Mouse (Mus musculus) heart, adult 18-20 months (tissue): ENCODE results near the gene Gprc5b. TPM values are rescaled to one million over a fixed set of nuclear protein-coding genes. Genes with fewer than 3 reads are reported as not detected.

Experiments used
- DNase-seq, 2 experiments: peaks; one replicate each; pipeline ENCODE4 v3.0.0; 2021 to 2022; ENCODE audit warnings: mixed read lengths in 1 of 2
- long read RNA-seq, 2 experiments: library from polyadenylated mRNA; stranded (forward); transcript quantifications; one replicate each; pipeline ENCODE4 v2.0.0; 2021
- total RNA-seq, 2 experiments: library from RNA; stranded (reverse); gene quantifications; 2 replicates each; pipeline ENCODE4 v1.2.3; 2021

Gene Gprc5b
- 10 to 100 TPM; 10.5 to 13.7 TPM for total RNA-seq
- long read RNA-seq, experiment 1, full-length matches to known transcripts = 2 of 9 reads
- long read RNA-seq, experiment 1, partial matches to known transcripts = 0 of 9 reads
- long read RNA-seq, experiment 1, other reads (novel, unspliced or antisense) = 7 of 9 reads
- long read RNA-seq, experiment 2, full-length matches to known transcripts = 2 of 4 reads
- long read RNA-seq, experiment 2, partial matches to known transcripts = 0 of 4 reads
- long read RNA-seq, experiment 2, other reads (novel, unspliced or antisense) = 2 of 4 reads

DNA sequence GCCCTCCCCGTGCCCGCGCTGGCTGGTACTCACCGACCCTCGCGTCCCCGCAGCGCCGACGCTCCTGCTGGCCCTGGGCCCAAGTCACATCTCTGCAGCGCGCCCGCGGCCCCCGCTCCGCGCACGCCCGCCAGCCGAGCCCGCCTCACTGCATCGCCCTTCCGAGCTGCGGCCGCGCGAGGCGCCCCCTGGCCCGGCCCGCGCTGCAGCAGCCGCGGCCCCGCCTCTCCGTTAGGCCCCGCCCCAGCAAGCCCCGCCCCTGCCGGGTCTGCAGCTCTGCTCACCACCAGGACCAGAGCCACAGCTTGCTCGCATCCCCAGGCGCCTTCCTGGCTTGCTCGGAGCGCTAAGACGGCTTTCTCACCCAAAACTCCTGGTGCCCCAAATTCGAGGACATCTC lies at the start of gene Gprc5b:
Gene Gprc5b (minus strand): TSS at position 205 of the 400 bp plus-strand sequence.
- DNase-seq = peak; percentile 92 to 93

DNA sequence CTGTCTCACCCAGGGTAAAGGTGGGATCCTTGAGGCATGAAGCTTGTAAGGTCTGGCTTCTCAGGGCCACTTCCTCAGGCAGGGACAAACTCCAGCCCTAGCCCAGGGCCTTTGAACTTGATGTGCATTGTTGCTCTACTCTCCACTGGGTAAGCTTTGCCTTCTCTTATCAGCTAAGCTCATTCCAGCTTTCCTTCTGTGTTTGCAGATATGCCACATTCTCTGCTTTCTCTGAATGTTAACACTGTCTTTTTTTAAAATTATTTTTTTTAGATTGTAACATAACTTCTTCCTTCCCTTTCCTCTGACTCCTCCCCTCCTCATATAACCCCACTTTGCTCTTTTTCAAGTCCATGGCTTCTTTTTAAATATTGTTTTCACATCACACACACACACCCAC lies 46.5 kb upstream of the Gprc5b start:
- no peak for DNase-seq

DNA sequence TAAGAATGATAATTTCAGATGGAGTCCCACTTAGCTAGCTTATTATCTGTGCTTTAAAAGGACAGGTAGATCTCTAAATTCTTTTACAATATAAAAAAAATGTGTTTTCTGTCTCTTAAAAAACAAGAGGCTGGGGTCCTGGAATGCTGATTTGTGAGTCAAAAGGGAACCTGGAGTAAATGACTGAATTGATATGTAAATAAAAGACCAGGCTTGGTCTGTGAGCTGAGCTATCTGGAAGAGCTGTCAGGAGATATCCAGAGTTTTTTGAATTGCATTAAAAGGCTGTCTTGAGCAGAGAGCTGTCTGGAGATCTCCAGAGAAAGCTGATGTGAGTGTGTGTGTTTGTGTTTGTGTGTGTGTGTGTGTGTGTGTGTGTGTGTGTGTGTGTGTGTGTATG lies 42.6 kb upstream of the Gprc5b start:
- DNase-seq = no peak

- DNase-seq = no peak
These were observed 39.4 kb upstream of the Gprc5b start for GRCm38 (mm10) chr7:119034243-119034961.

- peak; percentile 14 to 48 for DNase-seq
These were observed 28.4 kb upstream of the Gprc5b start for GRCm38 (mm10) chr7:119023394-119023921.

GRCm38 (mm10) chr7:119022238-119023156 lies 27.5 kb upstream of the Gprc5b start:
- DNase-seq = peak in 1 of 2 experiments; percentile 27

DNA sequence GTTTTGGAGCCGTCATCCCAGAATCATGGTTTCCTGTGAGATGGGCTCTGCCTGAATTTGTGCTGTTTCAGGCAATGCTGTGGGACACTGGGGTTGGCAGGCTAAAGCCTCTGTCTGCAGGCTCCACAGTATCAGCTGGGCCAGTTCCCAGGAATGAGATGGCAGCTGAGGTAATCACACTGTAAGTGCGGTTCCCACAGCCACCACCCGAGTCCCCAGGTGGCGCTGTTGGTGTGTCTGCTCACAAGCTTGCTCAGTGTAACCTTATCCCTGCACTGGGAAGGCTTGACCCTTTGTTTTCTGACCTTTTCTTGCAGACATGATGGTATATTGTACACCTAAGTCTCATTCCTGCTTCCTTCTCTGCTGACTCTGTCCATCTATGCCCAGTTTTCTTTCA lies 24.5 kb upstream of the Gprc5b start:
- peak; percentile 49 to 54 for DNase-seq

DNA sequence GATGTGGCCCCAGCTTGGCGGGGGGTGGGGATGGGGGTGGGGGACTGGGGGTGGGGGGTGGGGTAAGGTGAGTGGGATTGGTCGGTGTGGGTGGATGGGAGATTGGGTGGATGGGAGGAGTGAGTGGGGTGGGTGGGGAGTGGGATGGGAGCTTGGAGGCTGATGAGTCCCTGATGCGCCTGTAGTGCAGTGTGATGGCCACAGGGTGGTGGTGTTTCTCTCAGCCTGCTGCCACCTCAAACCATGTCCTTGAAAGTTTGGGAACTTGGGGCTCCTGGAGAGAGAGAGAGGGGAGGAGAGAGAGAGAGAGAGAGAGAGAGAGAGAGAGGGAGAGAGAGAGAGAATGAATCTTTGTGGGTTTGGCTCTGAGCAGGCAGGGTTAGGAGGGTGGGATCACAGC lies 20.7 kb upstream of the Gprc5b start:
- peak in 1 of 2 experiments; percentile 19 for DNase-seq

- DNase-seq = peak; percentile 25 to 87
These were observed 16.0 kb upstream of the Gprc5b start for GRCm38 (mm10) chr7:119010854-119011529.

DNA sequence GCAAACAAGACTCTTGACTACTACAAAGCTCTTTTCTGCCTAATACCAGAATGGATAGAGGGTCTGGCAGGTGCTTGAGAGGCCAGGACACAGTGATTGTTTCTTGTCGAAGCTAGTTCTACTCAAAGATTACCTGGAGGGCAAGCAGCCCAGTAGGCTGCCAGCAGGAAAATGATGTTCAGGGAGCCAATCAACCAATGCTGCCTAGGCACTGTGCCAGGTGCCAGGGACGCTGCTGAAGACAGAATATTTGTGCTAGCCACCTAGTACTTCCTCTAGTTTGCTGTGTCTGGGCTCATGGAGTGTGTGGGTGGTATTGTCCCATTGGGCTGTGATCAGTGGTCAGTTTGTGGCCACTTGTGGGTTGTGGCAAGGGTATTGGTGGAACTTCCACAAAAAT lies 7.5 kb upstream of the Gprc5b start:
- no peak for DNase-seq

DNA sequence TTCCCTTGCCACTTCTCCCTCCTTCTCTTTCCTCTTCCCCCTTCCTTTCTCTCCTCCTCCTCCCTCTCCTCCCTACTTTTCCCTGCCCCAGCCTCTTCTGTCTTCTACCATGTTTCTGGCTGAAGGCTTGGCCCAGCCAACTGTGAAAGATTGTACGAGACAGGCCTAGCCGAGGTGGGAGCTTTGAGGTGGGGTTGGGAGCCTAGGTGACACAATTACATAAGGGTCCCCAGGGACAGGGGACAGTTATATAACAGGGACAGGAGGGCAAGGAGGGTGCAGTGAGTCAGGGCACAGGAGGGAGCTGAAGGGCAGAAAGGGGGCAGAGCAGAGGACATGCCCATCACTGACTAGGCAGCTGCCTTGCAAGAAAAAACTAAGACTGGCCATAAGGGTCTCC lies 7.0 kb upstream of the Gprc5b start:
- DNase-seq = no peak

DNA sequence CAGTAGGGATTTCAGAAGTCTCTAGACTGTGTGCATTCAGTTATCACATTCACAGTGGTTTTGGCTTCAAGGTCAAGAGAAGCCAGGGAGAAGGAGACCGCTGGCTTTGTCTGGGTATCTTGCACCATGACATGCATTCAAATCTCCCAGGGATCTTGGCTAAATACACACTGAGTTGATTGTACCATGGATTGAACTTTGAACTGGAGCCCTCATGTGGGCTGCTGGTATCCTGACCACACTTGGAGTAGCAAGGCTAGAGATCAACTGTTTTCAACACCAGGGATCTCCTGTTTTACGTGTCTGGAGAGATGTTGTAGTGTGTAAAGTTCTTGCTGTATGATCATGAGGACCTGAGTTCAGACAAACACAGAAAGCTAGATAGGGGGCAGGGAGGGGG lies 4.8 kb upstream of the Gprc5b start:
- DNase-seq = no peak

GRCm38 (mm10) chr7:118996137-118996837 lies 1.3 kb upstream of the Gprc5b start:
- peak; percentile 85 to 90 for DNase-seq

DNA sequence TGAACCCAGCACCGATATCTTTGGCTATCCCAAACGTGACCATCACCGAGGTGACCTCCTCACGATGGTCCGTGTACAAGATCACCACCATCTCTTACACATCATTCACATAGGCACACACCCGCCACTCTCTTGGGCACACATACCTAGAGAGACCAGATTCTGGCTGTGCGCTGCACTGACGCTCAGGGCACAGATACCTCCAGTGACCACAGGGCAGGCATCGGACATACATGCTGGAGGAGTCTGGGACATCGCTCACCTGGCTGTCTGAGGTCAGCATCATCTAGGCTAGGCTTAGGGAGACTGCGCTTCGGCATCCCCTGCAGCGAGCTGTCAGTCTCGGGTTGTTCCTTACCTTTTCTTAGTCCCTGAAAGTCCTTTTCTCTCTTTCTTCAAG lies 660 bp upstream of the Gprc5b start:
- DNase-seq = peak in 1 of 2 experiments; percentile 47

DNA sequence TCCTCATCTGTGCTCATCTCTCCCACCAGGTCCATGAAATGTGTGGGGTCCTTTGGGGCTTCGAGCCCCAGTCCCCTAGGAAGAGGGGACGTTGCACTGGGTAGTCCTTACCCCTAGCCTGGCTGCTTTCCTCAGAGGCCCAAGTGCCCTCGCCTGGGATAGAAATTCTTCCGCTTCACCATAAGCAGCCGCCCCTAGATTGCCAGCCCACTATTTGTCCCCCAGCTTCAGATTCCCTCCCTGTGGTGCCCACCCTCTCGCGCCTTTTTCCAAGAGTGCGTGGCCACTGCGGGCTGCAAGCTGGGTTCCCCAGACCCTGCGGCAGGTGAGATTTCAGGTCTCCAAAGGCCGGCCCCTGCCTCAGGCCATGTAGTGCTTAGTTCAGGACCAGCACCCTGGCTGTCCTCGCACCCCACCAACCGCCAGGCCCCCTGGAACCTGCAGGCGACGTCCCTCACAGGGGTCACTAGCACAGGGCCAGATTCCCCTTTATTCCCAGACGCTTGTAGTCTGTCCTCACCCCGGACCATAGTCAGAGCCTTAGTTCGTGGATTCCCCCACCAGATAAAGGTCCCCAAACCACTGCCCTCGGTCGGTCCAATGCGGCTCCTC lies 674 bp downstream of the Gprc5b start:
- DNase-seq = peak; percentile 22 to 59

DNA sequence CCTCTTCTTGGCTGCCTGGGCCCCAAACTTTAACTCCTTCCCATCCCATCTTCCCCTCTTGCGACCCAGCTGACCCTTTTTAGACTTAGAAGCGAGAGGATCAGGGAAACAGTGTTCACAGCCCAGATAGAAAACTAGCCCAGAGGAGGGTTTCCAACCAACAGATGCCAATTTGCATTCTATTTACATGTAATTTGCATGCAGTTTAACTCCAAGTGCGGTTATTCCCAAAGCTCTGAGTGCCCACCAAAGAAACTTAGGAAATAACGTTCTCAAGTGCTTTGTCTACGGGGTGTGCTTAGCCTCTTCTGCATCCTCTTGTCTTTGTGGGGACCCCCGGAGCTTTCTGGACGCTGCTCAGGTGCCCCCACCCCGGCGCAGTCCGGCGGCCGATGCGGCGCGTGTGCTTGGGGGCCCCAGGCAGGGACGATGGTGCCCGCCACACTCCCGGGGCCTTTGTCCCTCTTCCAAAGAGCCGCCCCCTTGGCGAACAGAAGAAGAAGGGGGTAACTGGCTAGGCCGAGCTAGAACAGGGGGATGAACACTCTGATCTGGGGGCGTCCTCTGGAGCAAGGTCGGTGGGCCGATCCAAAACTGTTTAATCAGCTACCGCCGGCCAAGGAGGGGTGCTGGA lies 1.3 kb downstream of the Gprc5b start:
- peak; percentile 20 to 36 for DNase-seq

DNA sequence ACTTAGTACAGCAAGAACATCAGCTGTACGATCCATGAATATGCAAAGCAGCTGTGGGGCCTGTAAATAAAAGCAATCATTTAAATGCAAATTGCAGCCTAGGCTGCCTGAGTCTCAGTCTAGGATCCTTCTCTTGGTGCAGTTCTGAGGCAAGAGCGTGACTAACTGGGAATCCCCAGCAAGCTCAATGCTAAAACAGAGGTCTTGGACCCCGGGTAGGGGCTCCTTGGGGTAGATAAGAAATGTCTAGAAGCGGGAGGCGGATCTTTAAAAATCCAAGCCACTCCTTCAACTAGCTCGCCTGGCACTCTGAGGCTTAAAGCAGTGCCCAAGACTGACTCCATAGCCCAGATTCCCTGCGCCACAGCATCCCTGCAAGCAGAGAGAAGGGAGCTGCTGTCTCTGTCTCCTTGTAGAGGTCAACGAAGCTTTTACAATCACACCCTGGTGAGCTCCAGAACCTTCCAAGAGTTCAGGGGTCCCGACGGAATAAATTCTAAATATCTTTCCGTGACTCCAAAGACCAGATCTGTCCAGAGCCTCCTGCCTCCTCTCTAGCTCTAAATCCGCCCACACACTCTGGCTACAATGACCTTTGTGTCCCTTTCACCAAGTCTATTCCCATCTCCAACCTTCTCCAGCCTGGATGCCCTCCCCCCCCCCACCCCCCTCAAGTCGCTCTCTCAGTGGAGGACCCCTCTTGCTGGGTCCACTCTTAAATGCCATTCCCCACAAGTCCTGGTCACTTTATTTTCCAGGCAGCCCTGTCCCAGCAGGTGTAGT lies 2.2 kb downstream of the Gprc5b start:
- no peak for DNase-seq

DNA sequence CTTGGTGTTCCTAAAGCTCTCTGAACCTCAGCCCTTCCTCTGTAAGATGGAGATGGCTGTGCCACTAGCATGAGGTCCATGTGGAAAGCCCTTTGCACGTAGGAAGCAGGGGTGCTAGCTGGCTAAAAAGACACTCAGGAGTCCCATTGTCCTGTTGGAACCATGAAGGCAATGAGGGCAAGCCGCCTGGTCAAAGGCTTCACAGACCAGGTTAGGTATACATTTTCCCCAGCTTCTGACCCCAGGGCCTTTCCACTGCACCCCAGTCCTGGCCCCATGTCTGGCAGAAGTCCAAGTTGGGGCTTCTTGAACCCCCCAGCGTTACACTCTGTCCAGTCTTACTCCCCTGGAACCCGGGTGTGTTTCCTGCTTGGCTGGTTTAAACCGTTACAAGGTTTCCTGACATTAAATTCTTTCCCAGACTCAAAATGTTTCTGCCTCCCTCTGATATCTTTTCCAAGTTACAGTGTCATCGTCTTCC lies 2.9 kb downstream of the Gprc5b start:
- no peak for DNase-seq

GRCm38 (mm10) chr7:118991341-118991884 lies 3.6 kb downstream of the Gprc5b start:
- DNase-seq = peak in 1 of 2 experiments; percentile 24
